ENCODE assay signal across 21 mouse cellular contexts in the genomic region with DNA sequence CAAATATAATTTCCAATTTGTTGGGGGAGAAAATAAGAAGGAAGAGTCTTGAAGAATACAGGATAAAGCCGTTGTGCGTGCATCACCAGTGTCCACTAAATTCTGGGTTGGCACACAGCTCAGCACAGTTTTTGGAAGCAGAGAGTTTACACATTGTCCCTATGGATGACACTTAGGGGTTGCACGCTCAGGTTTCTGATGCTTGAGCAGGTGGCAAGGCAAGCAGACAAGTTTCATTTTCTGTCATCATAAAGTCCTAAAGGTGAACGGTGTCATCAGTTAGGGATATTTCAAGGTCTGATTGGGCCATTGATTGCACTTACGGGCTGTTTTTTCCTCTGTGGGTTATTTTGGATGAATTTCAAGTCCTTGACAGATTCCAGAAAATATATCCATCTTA.
DNase-seq lines count a peak whose midpoint lies in the region; ATAC-seq and TF ChIP-seq lines count a peak whose summit lies in the region.
"Had no signal": no experiment of that assay in that cellular context is flagged by ENCODE, and none has a peak within 500 bp of the region (broad histone marks: within the 10 kb centered on the region; RNA-seq: fewer than 3 reads in every experiment).

No protein-coding gene starts in this region.

- H3K4me1 ChIP-seq in heart, embryonic 10.5 days: 0 out of 2 replicates have a peak, but pooled peaks cover 3% of the 10 kb centered on the region
- H3K4me1 ChIP-seq in CH12.LX (ENCODE audit: control insufficient read depth in 1 of 2, insufficient read depth in 2 of 2): peaks cover 34 to 89% of the 10 kb centered on the region in 2 experiments
- no peaks in the 10 kb centered on the region; the same call in 1 of the 2 replicates for H3K4me1 ChIP-seq in lung, postnatal 0 days (ENCODE audit: insufficient read depth, low read depth, low read length)
- H3K4me1 ChIP-seq: forebrain, embryonic 13.5 days; forebrain, embryonic 15.5 days had no signal

- no peak overlapping the region for H3K27ac ChIP-seq in heart, embryonic 10.5 days
- H3K27ac ChIP-seq in CH12.LX (ENCODE audit: insufficient read depth, low read depth): no peak overlapping the region
- no peak overlapping the region for H3K27ac ChIP-seq in lung, postnatal 0 days (ENCODE audit: low read length)
- H3K27ac ChIP-seq: embryonic facial prominence, embryonic 10.5 days; embryonic facial prominence, embryonic 12.5 days; forebrain, embryonic 13.5 days; forebrain, embryonic 15.5 days had no signal

- DNase-seq in heart, adult 11 months: peak; percentile 73
- no peak for DNase-seq in heart, adult 18-20 months
- DNase-seq in heart, embryonic 10.5 days (ENCODE audit: low spot score): peak; percentile 24
- DNase-seq in heart, adult 8-10 months (ENCODE audit: low spot score): no peak
- DNase-seq in CH12.LX (ENCODE audit: extremely low read depth): peak; percentile 53
- no peak for DNase-seq in yolk sac, embryonic 10.5 days (ENCODE audit: low spot score)
- DNase-seq in lung, postnatal 0 days (ENCODE audit: low spot score): no peak
- DNase-seq: adrenal gland, adult 2 months; adrenal gland, postnatal 10 days; adrenal gland, postnatal 25 days; B cell, adult 2 months; cerebellum, adult 11-12 months; cerebellum, adult 2 months; cerebellum, adult 9-10 months; cerebellum, postnatal 25 days; forebrain, postnatal 0 days had no signal

- TF ChIP-seq POLR2A in CH12.LX (IDR thresholded peaks at IDR 0.05; ENCODE audit: low read depth, low read length): no peak

- H3K9me3 ChIP-seq in heart, embryonic 10.5 days: no peaks in the 10 kb centered on the region
- no peaks in the 10 kb centered on the region for H3K9me3 ChIP-seq in CH12.LX (replicated peaks; ENCODE audit: low read length)
- no peaks in the 10 kb centered on the region for H3K9me3 ChIP-seq in lung, postnatal 0 days (ENCODE audit: low read length)
- H3K9me3 ChIP-seq: embryonic facial prominence, embryonic 10.5 days; embryonic facial prominence, embryonic 12.5 days; forebrain, embryonic 13.5 days; forebrain, embryonic 15.5 days had no signal

- H3K9ac ChIP-seq in CH12.LX (ENCODE audit: insufficient read depth, low read depth): 0 out of 2 replicates have a peak overlapping the region, but pooled peaks have one; percentile 10
- H3K9ac ChIP-seq in lung, postnatal 0 days (replicated peaks; ENCODE audit: low read depth): no peak overlapping the region
- H3K9ac ChIP-seq: embryonic facial prominence, embryonic 12.5 days; forebrain, embryonic 13.5 days; forebrain, embryonic 15.5 days; forebrain, postnatal 0 days had no signal

- ATAC-seq in lung, postnatal 0 days: no peak
- ATAC-seq: CD4-positive, CD25-positive, alpha-beta regulatory T cell, adult 4 months; forebrain, embryonic 13.5 days; forebrain, embryonic 15.5 days; forebrain, postnatal 0 days had no signal

- H3K27me3 ChIP-seq in heart, embryonic 10.5 days (ENCODE audit: insufficient read depth, poor library complexity, severe bottlenecking): no peaks in the 10 kb centered on the region
- no peaks in the 10 kb centered on the region for H3K27me3 ChIP-seq in CH12.LX (replicated peaks)
- no peaks in the 10 kb centered on the region for H3K27me3 ChIP-seq in lung, postnatal 0 days (replicated peaks; ENCODE audit: insufficient read depth, low read length)
- H3K27me3 ChIP-seq: embryonic facial prominence, embryonic 12.5 days had no signal

- H3K4me2 ChIP-seq in CH12.LX (ENCODE audit: insufficient read depth, low read depth, poor library complexity, severe bottlenecking): peak overlapping the region; percentile 26
- H3K4me2 ChIP-seq in lung, postnatal 0 days (replicated peaks; ENCODE audit: low read depth, low read length): no peak overlapping the region
- H3K4me2 ChIP-seq: embryonic facial prominence, embryonic 12.5 days; forebrain, embryonic 13.5 days; forebrain, embryonic 15.5 days had no signal

- WGBS in heart, embryonic 10.5 days: 94% methylated on average over 5 of the region's 5 CpGs
- 80% methylated on average over 5 of the region's 5 CpGs for WGBS in lung, postnatal 0 days

- dilution Hi-C loops in CH12.LX (cut with MboI; ENCODE audit: extremely low pct_ligation_motif_present, extremely low pct_unique_long_range_greater_than_20kb, low sequenced_read_pairs): no loop called here

- H3K79me2 ChIP-seq in CH12.LX (replicated peaks; ENCODE audit: control insufficient read depth, extremely low read depth, insufficient read depth, poor library complexity, severe bottlenecking): peaks cover 43% of the 10 kb centered on the region

- H3K36me3 ChIP-seq in heart, embryonic 10.5 days: no peaks in the 10 kb centered on the region
- peaks cover 0 to 39% of the 10 kb centered on the region in 2 experiments for H3K36me3 ChIP-seq in CH12.LX (replicated peaks in 1 of 2; ENCODE audit: control insufficient read depth in 1 of 2, insufficient read depth in 1 of 2, low read length in 1 of 2)
- H3K36me3 ChIP-seq in lung, postnatal 0 days (ENCODE audit: insufficient read depth, low read length): no peaks in the 10 kb centered on the region
- H3K36me3 ChIP-seq: embryonic facial prominence, embryonic 10.5 days; embryonic facial prominence, embryonic 12.5 days; forebrain, embryonic 15.5 days had no signal

- peak; percentile 91 for TF ChIP-seq EP300 in CH12.LX (IDR thresholded peaks at IDR 0.05; ENCODE audit: low read length)
- no peak for TF ChIP-seq EP300 in lung, postnatal 0 days (IDR thresholded peaks at IDR 0.05)

- no peak for TF ChIP-seq CTCF in CH12.LX (conservative IDR thresholded peaks at IDR 0.05 in 1 of 2, IDR thresholded peaks at IDR 0.05 in 1 of 2; ENCODE audit: low read depth in 2 of 2, low read length in 2 of 2)
- no peak for TF ChIP-seq CTCF in lung, postnatal 0 days (IDR thresholded peaks at IDR 0.05)

- in situ Hi-C loops in CH12.LX (cut with MboI; ENCODE audit: low pct_ligation_motif_present, low pct_unique_long_range_greater_than_20kb, low sequenced_read_pairs): no loop called here

- no peak overlapping the region for H3K4me3 ChIP-seq in heart, embryonic 10.5 days
- no peak overlapping the region for H3K4me3 ChIP-seq in CH12.LX (replicated peaks in 1 of 3; ENCODE audit: low read depth in 2 of 3, low read length in 2 of 3, poor library complexity in 1 of 3)
- no peak overlapping the region for H3K4me3 ChIP-seq in lung, postnatal 0 days (ENCODE audit: low read depth, low read length)
- H3K4me3 ChIP-seq: embryonic facial prominence, embryonic 10.5 days; embryonic facial prominence, embryonic 12.5 days; forebrain, embryonic 13.5 days; forebrain, embryonic 15.5 days had no signal

- TF ChIP-seq RAD21 in CH12.LX (IDR thresholded peaks at IDR 0.05; ENCODE audit: low read depth, low read length): no peak; the same call in 1 of the 2 replicates

TF ChIP-seq in CH12.LX, 34 proteins besides CTCF, POLR2A, EP300 and RAD21:
- TF ChIP-seq CHD2 (IDR thresholded peaks at IDR 0.05; ENCODE audit: low read length) (peak; percentile 25; the same call in 1 of the 2 replicates), PAX5 (IDR thresholded peaks at IDR 0.05; ENCODE audit: low read length) (no peak), ZC3H11A (IDR thresholded peaks at IDR 0.05; ENCODE audit: low read depth, low read length) (no peak), IRF4 (IDR thresholded peaks at IDR 0.05; ENCODE audit: low read depth, low read length) (peak; percentile 97), GABPA (IDR thresholded peaks at IDR 0.05; ENCODE audit: insufficient replicate concordance, low read depth, low read length) (no peak), JUND (conservative IDR thresholded peaks at IDR 0.05; ENCODE audit: low read depth, low read length) (peak; percentile 94), MXI1 (IDR thresholded peaks at IDR 0.05; ENCODE audit: low read depth, low read length) (0 out of 2 replicates have a peak, but pooled peaks have one; percentile 35), MAX (IDR thresholded peaks at IDR 0.05; ENCODE audit: low read length) (peak; percentile 47; the same call in 1 of the 2 replicates), USF2 (conservative IDR thresholded peaks at IDR 0.05; ENCODE audit: low read depth, low read length) (no peak), MEF2A (IDR thresholded peaks at IDR 0.05; ENCODE audit: borderline replicate concordance, low read depth, low read length) (peak; percentile 69; the same call in 1 of the 2 replicates), UBTF (IDR thresholded peaks at IDR 0.05; ENCODE audit: low read depth, low read length) (no peak), MYC (IDR thresholded peaks at IDR 0.05; ENCODE audit: low read depth, low read length) (peak; percentile 82), BHLHE40 (IDR thresholded peaks at IDR 0.05; ENCODE audit: low read depth, low read length) (peak; percentile 82), CHD1 (IDR thresholded peaks at IDR 0.05; ENCODE audit: low read depth, low read length) (no peak), SMC3 (IDR thresholded peaks at IDR 0.05; ENCODE audit: low read depth, low read length) (no peak), SIN3A (IDR thresholded peaks at IDR 0.05; ENCODE audit: low read length) (no peak), MAFK (IDR thresholded peaks at IDR 0.05; ENCODE audit: insufficient replicate concordance, low read length) (no peak), ETS1 (conservative IDR thresholded peaks at IDR 0.05; ENCODE audit: low read depth, low read length) (peak; percentile 82), RCOR1 (conservative IDR thresholded peaks at IDR 0.05; ENCODE audit: low read depth, low read length) (peak; percentile 82; the same call in 1 of the 2 replicates), JUN (IDR thresholded peaks at IDR 0.05; ENCODE audit: insufficient read depth, low read depth, low read length) (peak; percentile 68), TCF12 (IDR thresholded peaks at IDR 0.05; ENCODE audit: low read depth, low read length) (peak; percentile 80), TBP (conservative IDR thresholded peaks at IDR 0.05; ENCODE audit: low read depth, low read length) (no peak), ELF1 (IDR thresholded peaks at IDR 0.05; ENCODE audit: low read depth, low read length) (no peak), POLR2AphosphoS2 (IDR thresholded peaks at IDR 0.05; ENCODE audit: low read depth, low read length) (no peak), E2F4 (IDR thresholded peaks at IDR 0.05; ENCODE audit: insufficient replicate concordance, low read depth, low read length) (no peak), USF1 (IDR thresholded peaks at IDR 0.05; ENCODE audit: low read depth, low read length) (no peak), ZNF384 (IDR thresholded peaks at IDR 0.05; ENCODE audit: low read depth, low read length) (no peak)
TF ChIP-seq in CH12.LX: peak in this region for 12.

Comparison
In these comparisons a context has a peak if more than half of its experiments do, and no peak if none do; other contexts are left out.
1. DNase-seq: peak in heart, adult 11 months (single experiment), heart, embryonic 10.5 days (single experiment) and CH12.LX (single experiment); none in heart, adult 18-20 months (0 of 2), heart, adult 8-10 months (single experiment), yolk sac, embryonic 10.5 days (single experiment) and lung, postnatal 0 days (single experiment).